Mouse (Mus musculus) kidney, postnatal 0 days (tissue): Measurements from ENCODE around the gene Ccdc189. TPM values are rescaled to one million over a fixed set of nuclear protein-coding genes. Genes with fewer than 3 reads are reported as not detected.
"Not testable (repeated sequence)": the region's sequence is repeated elsewhere in the genome, so short reads cannot be mapped to it uniquely, and the experiment has no call there.

Experiments used
- ATAC-seq: fragments of 200-750 bp; cut with Nextera tagmentation; replicated peaks from 2 replicates; pipeline ENCODE4 v1.8.0; 2017; ENCODE audit warnings: low read depth, moderate number of reproducible peaks, moderate TSS enrichment, moderate library complexity; ENCODE audit not compliant: low FRiP score
- DNase-seq: peaks from one replicate; pipeline ENCODE4 v3.0.0-alpha.2; 2016; ENCODE audit warnings: low spot score
- H3K27ac ChIP-seq: fragments of 300-500 bp; sonication (generic); 2 replicates; pipeline ENCODE4 v1.5.1; 2014; ENCODE audit warnings: mild to moderate bottlenecking
- H3K27me3 ChIP-seq: fragments of 300-500 bp; sonication (generic); 2 replicates; pipeline ENCODE4 v1.6.1; 2014; ENCODE audit warnings: low read length, mixed read lengths; ENCODE audit not compliant: insufficient read depth
- H3K36me3 ChIP-seq: fragments of 300-500 bp; sonication (generic); 2 replicates; pipeline ENCODE4 v1.6.1; 2014; ENCODE audit warnings: low read length, mixed read lengths; ENCODE audit not compliant: insufficient read depth
- H3K4me1 ChIP-seq: fragments of 300-500 bp; sonication (generic); replicated peaks from 2 replicates; pipeline ENCODE4 v1.6.1; 2014; ENCODE audit warnings: antibody characterized with exemption, low read length, mixed read lengths; ENCODE audit not compliant: insufficient read depth
- H3K4me2 ChIP-seq: fragments of 300-500 bp; sonication (generic); 2 replicates; pipeline ENCODE4 v1.6.1; 2014; ENCODE audit warnings: mild to moderate bottlenecking, low read length, moderate library complexity, mixed read lengths
- H3K4me3 ChIP-seq: fragments of 300-500 bp; sonication (generic); replicated peaks from 2 replicates; pipeline ENCODE4 v1.5.1; 2014; ENCODE audit warnings: low read depth, low read length
- H3K9ac ChIP-seq: fragments of 300-500 bp; sonication (generic); 2 replicates; pipeline ENCODE4 v1.6.1; 2014; ENCODE audit warnings: low read depth, low read length
- H3K9me3 ChIP-seq: fragments of 300-500 bp; sonication (generic); replicated peaks from 2 replicates; pipeline ENCODE4 v1.6.1; 2016; ENCODE audit warnings: low read length, inconsistent platforms, mixed read lengths
- CTCF ChIP-seq: IDR thresholded peaks from 2 replicates; pipeline ENCODE4 v1.5.1; 2016; ENCODE audit warnings: antibody characterized with exemption, low read depth, mild to moderate bottlenecking, moderate library complexity
- WGBS: fragments of 180-500 bp; shearing (Covaris S2); extraction: QIAGEN DNeasy Blood & Tissue Kit; methylation state at CpG from one replicate; pipeline ENCODE4 v1.1.7; 2014; 5-methylcytosine and 5-hydroxymethylcytosine counted together
- polyA plus RNA-seq: library from polyadenylated mRNA; unstranded; fragments of >200 nt; fragmentation: Nextera tagmentation; extraction: Ambion mirVana; gene quantifications from 2 replicates; pipeline ENCODE4 v1.2.1, GENCODE M21; 2015

Gene Ccdc189
- polyA plus RNA-seq = 16.5 and 17.1 TPM in 2 replicates

DNA sequence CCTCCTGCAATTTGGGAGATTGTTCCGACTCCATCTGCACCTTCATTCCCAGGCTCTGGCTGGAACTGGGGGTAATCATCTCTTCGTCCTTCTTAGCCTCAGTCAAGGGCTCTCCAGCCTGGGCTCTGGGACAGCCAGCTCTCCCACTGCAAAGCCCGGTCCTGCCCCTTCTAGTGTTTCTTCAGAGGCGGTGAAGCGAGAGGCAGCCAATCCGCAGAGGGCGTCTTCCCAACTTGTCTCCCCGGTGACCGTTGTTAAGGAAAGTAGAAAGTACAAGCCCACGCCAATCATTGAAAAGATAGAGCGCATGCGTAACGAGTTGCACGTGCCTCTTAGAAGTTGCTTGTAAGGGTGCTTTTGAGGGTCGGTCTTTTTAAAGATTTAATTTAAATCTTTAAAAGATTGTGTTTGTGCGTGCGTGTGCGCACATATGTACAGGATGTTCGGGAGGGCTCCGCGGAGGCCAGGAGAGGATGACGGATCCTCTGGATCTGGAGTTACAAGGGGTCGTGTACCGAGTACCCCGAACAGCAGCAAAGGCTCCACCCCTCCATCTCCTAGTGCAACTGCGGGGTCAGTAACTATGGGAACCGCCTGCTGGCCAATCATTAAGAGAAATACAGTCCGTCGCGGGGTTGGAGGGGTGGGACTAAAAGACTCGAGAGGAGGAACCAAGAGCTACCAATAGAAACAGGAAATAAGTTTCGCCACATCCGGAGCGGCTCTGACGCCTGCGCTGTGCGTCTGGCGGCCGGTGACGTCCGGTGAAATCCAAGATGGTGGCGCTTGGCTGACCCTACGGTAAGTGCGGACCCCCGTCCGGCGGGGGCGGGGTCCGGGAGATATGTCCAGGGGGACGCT is at the start of gene Ccdc189, which contains the start of gene Rnf40:
TSS of gene Ccdc189 (minus strand) at position 585 of the 861 bp plus-strand sequence.
TSS of gene Rnf40 (plus strand) at position 757 of the 861 bp plus-strand sequence.
- Histone ChIP-seq H3K27ac (peak within 1 kb of the TSS; percentile 72), H3K9ac (peak within 1 kb of the TSS; percentile 82), H3K4me3 (peak within 1 kb of the TSS; percentile 82), H3K27me3 (no peaks in the 10 kb centered on the region), H3K36me3 (peaks cover 36% of the 10 kb centered on the region), H3K4me2 (peak within 1 kb of the TSS; percentile 85), H3K9me3 (no peaks in the 10 kb centered on the region), H3K4me1 (peaks cover 5% of the 10 kb centered on the region; the same call in 1 of the 2 replicates)
- under 1% methylated on average over 50 of the region's 50 CpGs for WGBS
- DNase-seq (peak; percentile 100), ATAC-seq (peak; percentile 97)
- peak; percentile 2; the same call in 1 of the 2 replicates for TF ChIP-seq CTCF

DNA sequence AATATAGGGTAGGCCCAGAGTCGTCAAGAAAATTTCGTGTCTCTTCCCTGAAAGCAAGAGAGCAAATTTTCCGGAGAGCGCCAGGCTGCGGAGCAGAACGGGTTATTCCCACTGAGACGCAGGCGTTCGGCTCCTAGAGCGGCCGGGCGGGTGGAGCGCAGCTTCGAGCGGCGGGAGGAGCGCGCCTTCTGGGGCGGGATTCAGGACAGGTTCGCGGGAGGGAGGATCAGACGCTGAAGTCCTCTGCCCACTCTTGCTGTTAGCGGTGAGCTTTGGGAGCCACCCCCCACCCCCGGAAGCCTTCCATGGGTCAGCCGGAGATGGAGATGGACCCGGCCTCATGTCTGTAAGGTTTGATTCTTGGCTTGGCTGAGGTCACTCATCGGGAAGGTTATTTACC is 48.6 kb upstream of the Ccdc189 start:
- peak overlapping the region; percentile 65 for H3K4me2 ChIP-seq
- DNase-seq (peak; percentile 94), ATAC-seq (peak; percentile 54; the same call in 1 of the 2 replicates)
- WGBS = under 1% methylated on average over 27 of the region's 27 CpGs
- H3K4me1 ChIP-seq = no peaks in the 10 kb centered on the region
- H3K9ac ChIP-seq = peak overlapping the region; percentile 54; the same call in 1 of the 2 replicates
- no peaks in the 10 kb centered on the region for H3K27me3 ChIP-seq
- no peaks in the 10 kb centered on the region for H3K9me3 ChIP-seq
- TF ChIP-seq CTCF = no peak
- no peak overlapping the region for H3K27ac ChIP-seq
- no peaks in the 10 kb centered on the region for H3K36me3 ChIP-seq
- H3K4me3 ChIP-seq = peak overlapping the region; percentile 54

DNA sequence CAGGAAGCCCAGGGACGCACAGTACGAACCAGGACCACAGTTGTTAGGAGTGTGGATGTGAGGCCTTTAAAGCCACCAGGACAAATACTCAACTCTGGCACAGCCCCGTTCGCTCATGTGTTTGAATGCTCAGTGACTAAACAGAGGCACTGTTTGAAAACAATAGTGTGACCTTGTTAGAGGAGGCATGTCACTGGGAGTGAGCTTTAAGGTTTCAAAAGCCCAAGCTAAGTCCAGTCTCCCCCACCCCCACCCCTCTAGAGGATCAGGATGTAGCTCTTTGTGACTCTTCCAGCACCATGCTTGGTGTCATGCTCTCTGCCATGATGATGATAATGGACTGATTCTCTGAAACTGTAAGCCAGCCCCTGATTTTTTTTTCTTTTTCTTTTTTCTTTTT is 43.0 kb upstream of the Ccdc189 start:
- DNase-seq = no peak
- Histone ChIP-seq H3K9me3 (no peaks in the 10 kb centered on the region), H3K27ac (no peak overlapping the region), H3K27me3 (no peaks in the 10 kb centered on the region), H3K4me1 (no peaks in the 10 kb centered on the region), H3K4me2 (no peak overlapping the region), H3K36me3 (no peaks in the 10 kb centered on the region), H3K4me3 (no peak overlapping the region), H3K9ac (no peak overlapping the region)
- ATAC-seq = no peak
- WGBS = 80% methylated on average over 4 of the region's 4 CpGs
- TF ChIP-seq CTCF = no peak

DNA sequence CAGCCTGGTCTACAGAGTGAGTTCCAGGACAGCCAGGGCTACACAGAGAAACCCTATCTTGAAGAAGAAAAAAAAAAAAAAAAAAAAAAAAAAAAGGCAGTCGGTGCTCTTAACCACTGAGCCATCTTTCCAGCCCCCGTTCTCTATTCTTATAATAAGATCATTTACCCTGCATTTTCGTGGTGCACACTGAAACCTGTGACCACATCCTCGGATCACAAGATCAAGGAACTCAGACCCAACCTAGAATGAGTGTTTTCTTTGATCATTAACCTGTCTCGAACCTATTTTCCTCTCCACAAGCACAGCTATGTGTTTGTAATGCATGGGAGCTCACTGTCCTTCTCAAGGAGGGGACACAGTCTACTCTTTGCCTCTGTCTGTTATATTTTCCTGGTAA is 40.3 kb upstream of the Ccdc189 start:
- Histone ChIP-seq H3K9me3 (no peaks in the 10 kb centered on the region), H3K4me3 (no peak overlapping the region), H3K27me3 (no peaks in the 10 kb centered on the region), H3K36me3 (no peaks in the 10 kb centered on the region), H3K9ac (no peak overlapping the region), H3K4me2 (no peak overlapping the region), H3K27ac (no peak overlapping the region), H3K4me1 (no peaks in the 10 kb centered on the region)
- no peak for DNase-seq
- no peak for TF ChIP-seq CTCF
- ATAC-seq = no peak
- WGBS = 63% methylated on average over 5 of the region's 5 CpGs

DNA sequence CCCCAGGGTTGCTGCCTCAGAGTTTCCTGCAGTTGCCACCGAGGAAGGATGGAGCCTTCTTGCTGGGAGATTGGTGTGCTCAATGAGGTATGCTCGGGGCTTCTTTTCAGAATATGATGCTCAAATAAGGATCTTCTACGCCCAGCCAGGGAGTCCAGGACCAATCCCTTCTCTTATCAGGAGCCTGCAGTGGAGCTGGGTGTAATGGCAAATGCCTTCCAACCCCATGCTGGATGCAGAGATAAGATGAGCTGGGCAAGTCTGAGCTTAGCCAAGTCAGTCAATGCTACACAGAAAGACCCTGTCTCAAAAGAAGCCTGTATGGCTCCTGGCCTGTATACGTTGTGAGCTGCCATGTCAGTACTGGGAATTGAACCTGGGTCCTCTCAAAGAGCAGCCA is 38.1 kb upstream of the Ccdc189 start:
- Histone ChIP-seq H3K9ac (no peak overlapping the region), H3K4me2 (no peak overlapping the region), H3K4me1 (no peaks in the 10 kb centered on the region), H3K27ac (no peak overlapping the region), H3K36me3 (no peaks in the 10 kb centered on the region), H3K27me3 (no peaks in the 10 kb centered on the region), H3K4me3 (no peak overlapping the region), H3K9me3 (no peaks in the 10 kb centered on the region)
- no peak for TF ChIP-seq CTCF
- ATAC-seq (no peak), DNase-seq (no peak)
- 87% methylated on average over 4 of the region's 4 CpGs for WGBS

DNA sequence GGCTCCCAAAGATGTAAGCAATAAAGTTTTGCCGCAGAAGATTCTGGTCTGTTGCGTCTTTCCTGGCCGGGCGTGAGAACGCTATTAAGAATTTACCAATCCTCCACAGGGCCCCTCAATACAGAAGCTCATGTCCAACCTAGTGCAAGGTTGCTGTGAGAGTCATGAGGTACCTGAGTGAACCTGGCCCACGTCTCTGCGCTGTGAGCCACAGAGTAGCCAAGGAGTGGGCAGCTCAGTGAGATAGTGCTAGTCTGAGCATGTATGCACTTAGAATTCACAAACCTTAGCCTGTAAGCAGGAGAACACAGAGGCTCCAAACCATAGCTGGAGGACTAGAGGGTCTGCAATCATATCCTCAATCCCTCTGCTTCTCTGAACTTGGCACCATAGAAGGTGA is 37.6 kb upstream of the Ccdc189 start:
- H3K4me2 ChIP-seq = no peak overlapping the region
- ATAC-seq = no peak
- H3K9me3 ChIP-seq = no peaks in the 10 kb centered on the region
- TF ChIP-seq CTCF = no peak
- H3K9ac ChIP-seq = no peak overlapping the region
- H3K36me3 ChIP-seq = no peaks in the 10 kb centered on the region
- H3K27ac ChIP-seq = no peak overlapping the region
- H3K4me3 ChIP-seq = no peak overlapping the region
- no peaks in the 10 kb centered on the region for H3K4me1 ChIP-seq
- no peaks in the 10 kb centered on the region for H3K27me3 ChIP-seq
- DNase-seq = no peak
- WGBS = over 99% methylated on average over 7 of the region's 7 CpGs

DNA sequence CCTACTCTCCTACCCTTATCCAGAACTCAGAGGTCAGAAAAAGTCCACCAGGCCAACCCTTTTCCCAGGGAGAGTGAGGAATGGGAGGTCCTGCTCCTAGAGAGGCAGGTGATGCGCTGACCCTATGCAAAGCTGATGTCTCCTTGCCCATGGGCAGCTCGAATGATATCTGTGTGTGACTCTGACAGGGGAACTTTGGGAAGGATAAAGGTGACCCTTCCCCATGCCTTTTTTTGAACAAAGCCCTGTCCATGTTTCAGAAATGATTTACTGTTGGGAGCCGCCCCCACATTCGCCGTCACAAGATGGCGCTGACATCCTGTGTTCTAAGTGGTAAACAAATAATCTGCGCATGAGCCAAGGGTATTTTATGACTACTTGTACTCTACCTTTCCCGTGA is 30.0 kb upstream of the Ccdc189 start:
- H3K9ac ChIP-seq, H3K27ac ChIP-seq, H3K27me3 ChIP-seq, H3K4me3 ChIP-seq, DNase-seq, H3K4me2 ChIP-seq, H3K9me3 ChIP-seq, H3K36me3 ChIP-seq, ATAC-seq: not testable (repeated sequence)
- WGBS = 95% methylated on average over 7 of the region's 8 CpGs
- H3K4me1 ChIP-seq = peaks cover 12% of the 10 kb centered on the region
